Mouse (Mus musculus): ENCODE data around the gene Pcp2. TPM values are rescaled to one million over a fixed set of nuclear protein-coding genes. Genes with fewer than 3 reads are reported as not detected.

Gene Pcp2
- total RNA-seq, 2 experiments from 2014 or later = not detected

Other genes with a start within 250 kb of the Pcp2 start
- 10 to 100 TPM; 45.0 to 46.8 TPM for gene Arhgef18, start 232.5 kb downstream of the Pcp2 start, total RNA-seq (2021)
- gene Pex11g, start 157.9 kb downstream of the Pcp2 start, total RNA-seq (2021) = 10 to 100 TPM; 11.0 to 13.5 TPM
- gene Tex45, start 154.7 kb downstream of the Pcp2 start, total RNA-seq (2021) = under 1 TPM; 0.25 to 0.56 TPM
- gene Zfp358, start 132.4 kb downstream of the Pcp2 start, total RNA-seq (2021) = 10 to 100 TPM; 33.7 to 35.6 TPM
- gene Mcoln1, start 125.1 kb downstream of the Pcp2 start, total RNA-seq (2021) = 10 to 100 TPM; 50.5 to 53.2 TPM
- gene Pnpla6, start 110.2 kb downstream of the Pcp2 start, total RNA-seq (2021) = 10 to 100 TPM; 44.4 to 47.5 TPM
- under 1 TPM; 0.34 to 0.50 TPM for gene C330021F23Rik, start 57.6 kb downstream of the Pcp2 start, total RNA-seq (2021)
- gene Camsap3, start 38.3 kb downstream of the Pcp2 start, total RNA-seq (2021) = 10 to 100 TPM; 14.2 to 18.5 TPM
- 10 to 100 TPM; 48.2 to 48.8 TPM for gene Xab2, start 4.2 kb downstream of the Pcp2 start, total RNA-seq (2021)
- gene Pet100, start 4.0 kb downstream of the Pcp2 start, total RNA-seq (2021) = 10 to 100 TPM; 90.1 to 98.4 TPM
- gene Stxbp2, start 5.4 kb upstream of the Pcp2 start, total RNA-seq (2021) = 100 to 1,000 TPM; 107 to 136 TPM
- gene Retn, start 30.2 kb upstream of the Pcp2 start, total RNA-seq (2021) = 1 to 10 TPM; 1.3 to 1.7 TPM
- gene Mcemp1, start 40.2 kb upstream of the Pcp2 start, total RNA-seq (2021) = 1 to 10 TPM; 1.1 to 1.2 TPM
- 10 to 100 TPM; 14.8 to 14.9 TPM for gene Fcor, start 46.8 kb upstream of the Pcp2 start, total RNA-seq (2021)
- gene Trappc5, start 50.8 kb upstream of the Pcp2 start, total RNA-seq (2021) = 10 to 100 TPM; 21.7 to 23.8 TPM
- gene Fcer2a, start 68.6 kb upstream of the Pcp2 start, total RNA-seq (2021) = under 1 TPM in 1 of 2 experiments, not detected in 1; 0.14 TPM
- 1 to 10 TPM in 1 of 2 experiments, not detected in 1; 4.1 TPM for gene Clec4g, start 95.1 kb upstream of the Pcp2 start, total RNA-seq (2021)
- gene Cd209a, start 123.4 kb upstream of the Pcp2 start, total RNA-seq (2021) = not detected
- not detected for gene Cd209e, start 228.8 kb upstream of the Pcp2 start, total RNA-seq (2021)

Data from adrenal gland, postnatal 4 days (tissue).